Mouse (Mus musculus) stomach, embryonic 15.5 days (tissue): ENCODE measurements around the gene Crlf1. TPM values are rescaled to one million over a fixed set of nuclear protein-coding genes. Genes with fewer than 3 reads are reported as not detected.
A peak's percentile ranks its signal among the peaks of the same experiment; 100 is the strongest.

Source experiments
- ATAC-seq: fragments of 200-750 bp; cut with Nextera tagmentation; 2 replicates; pipeline ENCODE4 v1.8.0; 2017; ENCODE audit warnings: low read depth, moderate number of reproducible peaks, moderate TSS enrichment; ENCODE audit not compliant: insufficient read depth, low FRiP score
- H3K27ac ChIP-seq: fragments of 300-500 bp; sonication (generic); 2 replicates; pipeline ENCODE4 v1.5.1; 2015; ENCODE audit warnings: mild to moderate bottlenecking, inconsistent platforms
- H3K27me3 ChIP-seq: fragments of 300-500 bp; sonication (generic); replicated peaks from 2 replicates; pipeline ENCODE4 v1.6.1; 2015; ENCODE audit warnings: inconsistent platforms
- H3K36me3 ChIP-seq: fragments of 300-500 bp; sonication (generic); 2 replicates; pipeline ENCODE4 v1.6.1; 2015; ENCODE audit warnings: inconsistent platforms
- H3K4me1 ChIP-seq: fragments of 300-500 bp; sonication (generic); 2 replicates; pipeline ENCODE4 v1.6.1; 2015; ENCODE audit warnings: inconsistent platforms
- H3K4me2 ChIP-seq: fragments of 300-500 bp; sonication (generic); 2 replicates; pipeline ENCODE4 v1.6.1; 2015; ENCODE audit warnings: mild to moderate bottlenecking, inconsistent platforms
- H3K4me3 ChIP-seq: fragments of 300-500 bp; sonication (generic); replicated peaks from 2 replicates; pipeline ENCODE4 v1.5.1; 2015; ENCODE audit warnings: inconsistent platforms
- H3K9ac ChIP-seq: fragments of 300-500 bp; sonication (generic); 2 replicates; pipeline ENCODE4 v1.6.1; 2015; ENCODE audit warnings: inconsistent platforms
- H3K9me3 ChIP-seq: fragments of 300-500 bp; sonication (generic); 2 replicates; pipeline ENCODE4 v1.6.1; 2016; ENCODE audit warnings: inconsistent platforms
- WGBS: fragments of 180-500 bp; shearing (Covaris S2); methylation state at CpG from one replicate; pipeline ENCODE4 v1.1.7; 2015; 5-methylcytosine and 5-hydroxymethylcytosine counted together
- polyA plus RNA-seq: library from polyadenylated mRNA; unstranded; fragments of >200 nt; fragmentation: Nextera tagmentation; extraction: Ambion mirVana; gene quantifications from 2 replicates; pipeline ENCODE4 v1.2.1, GENCODE M21; 2015

Gene Crlf1
- polyA plus RNA-seq, 1 experiment from 2014 or later = 4.1 TPM

DNA sequence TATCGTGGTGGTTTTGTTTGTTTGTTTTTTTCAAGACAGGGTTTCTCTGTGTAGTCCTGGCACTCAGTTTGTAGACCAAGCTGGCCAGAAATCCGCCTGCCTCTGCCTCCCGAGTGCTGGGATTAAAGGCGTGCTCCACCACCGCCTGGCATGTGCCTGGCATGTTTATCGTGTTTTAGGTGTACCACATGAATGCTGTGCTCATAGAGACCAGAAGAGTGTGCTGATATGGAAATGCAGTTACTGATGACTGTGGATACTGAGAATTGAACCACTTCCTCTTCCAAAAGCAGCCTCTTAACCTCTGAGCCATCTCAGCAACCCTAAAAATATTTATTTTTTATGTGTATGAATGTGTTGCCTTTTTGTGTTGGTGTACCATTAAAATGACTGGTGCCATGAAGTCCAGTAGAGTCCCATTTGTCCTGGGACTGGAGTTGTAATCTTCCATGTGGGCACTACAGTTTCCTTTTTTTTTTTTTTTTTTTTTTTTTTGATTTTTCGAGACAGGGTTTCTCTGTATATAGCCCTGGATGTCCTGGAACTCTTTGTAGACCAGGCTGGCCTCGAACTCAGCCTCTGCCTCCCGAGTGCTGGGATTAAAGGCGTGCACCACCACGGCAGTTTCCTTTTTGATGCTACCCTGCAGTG, 19.4 kb downstream of the Crlf1 start:
- H3K27ac ChIP-seq = no peak overlapping the region
- H3K36me3 ChIP-seq = peaks cover 26% of the 10 kb centered on the region
- no peaks in the 10 kb centered on the region for H3K9me3 ChIP-seq
- no peaks in the 10 kb centered on the region for H3K27me3 ChIP-seq
- no peak overlapping the region for H3K9ac ChIP-seq
- H3K4me2 ChIP-seq = no peak overlapping the region
- 94% methylated on average over 11 of the region's 11 CpGs for WGBS
- peaks cover 25% of the 10 kb centered on the region for H3K4me1 ChIP-seq
- no peak for ATAC-seq
- no peak overlapping the region for H3K4me3 ChIP-seq

DNA sequence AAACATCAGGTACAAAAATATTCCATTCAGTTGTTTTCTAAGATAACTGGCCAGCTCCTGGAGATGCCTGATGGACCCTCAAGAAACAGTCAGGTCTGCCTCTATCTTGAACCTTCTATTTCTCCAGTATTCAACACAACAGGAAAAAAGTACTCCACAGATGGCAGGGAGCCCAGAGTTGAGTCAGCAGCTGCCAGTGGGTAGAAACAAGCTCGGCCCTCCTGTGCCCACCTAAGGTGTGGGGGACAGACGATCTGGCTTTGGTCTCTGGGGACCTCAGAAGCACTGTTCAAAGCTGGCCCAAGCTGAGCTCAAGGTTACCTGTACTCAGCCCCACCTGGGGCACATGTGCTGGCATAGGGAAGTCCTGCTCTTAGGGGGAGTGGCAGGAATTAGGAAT, 20.5 kb downstream of the Crlf1 start:
- Histone ChIP-seq H3K9ac (no peak overlapping the region), H3K36me3 (peaks cover 19% of the 10 kb centered on the region), H3K4me2 (no peak overlapping the region), H3K27ac (no peak overlapping the region), H3K4me1 (peaks cover 22% of the 10 kb centered on the region), H3K4me3 (no peak overlapping the region), H3K27me3 (no peaks in the 10 kb centered on the region), H3K9me3 (no peaks in the 10 kb centered on the region)
- 62% methylated on average over 2 of the region's 2 CpGs for WGBS
- no peak for ATAC-seq

DNA sequence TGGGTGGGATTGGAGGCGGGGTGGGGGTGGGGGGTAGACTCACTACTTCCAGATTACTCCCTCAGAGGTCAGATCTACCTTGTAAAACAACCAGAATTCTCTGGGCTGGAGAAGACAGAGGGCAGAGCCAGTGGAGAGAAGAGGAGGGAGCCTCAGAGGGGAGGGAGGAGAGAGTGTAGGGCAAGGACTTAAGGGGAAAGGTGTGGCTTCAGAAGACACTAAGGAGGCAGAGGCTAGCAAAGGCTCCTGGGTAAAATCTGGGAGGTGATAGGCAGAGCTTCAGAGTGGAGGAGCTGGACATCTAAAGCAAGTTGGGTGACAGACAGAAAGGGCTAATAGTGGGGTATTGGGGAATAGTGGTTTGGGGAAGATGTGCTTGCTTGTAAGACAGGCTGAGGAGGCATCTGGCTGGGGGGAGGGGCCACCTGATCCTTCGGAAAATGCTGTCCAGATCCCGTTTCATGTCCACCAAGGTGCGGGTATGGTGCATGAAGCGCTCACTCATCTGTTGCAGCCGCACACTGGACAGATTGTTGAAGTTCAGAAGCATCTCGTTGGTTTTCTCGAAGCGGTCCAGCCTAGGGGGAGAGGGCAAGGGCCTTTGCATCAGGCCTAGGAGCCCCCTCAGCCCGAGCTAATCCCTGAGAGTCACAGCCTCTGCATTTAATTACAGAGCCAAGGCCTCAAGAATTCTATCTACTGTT, 25.1 kb downstream of the Crlf1 start:
- no peak overlapping the region for H3K4me3 ChIP-seq
- H3K4me2 ChIP-seq = no peak overlapping the region
- peaks cover 13% of the 10 kb centered on the region; the same call in 1 of the 2 replicates for H3K36me3 ChIP-seq
- no peak overlapping the region for H3K27ac ChIP-seq
- 71% methylated on average over 10 of the region's 10 CpGs for WGBS
- no peaks in the 10 kb centered on the region for H3K27me3 ChIP-seq
- ATAC-seq = no peak
- no peak overlapping the region for H3K9ac ChIP-seq
- 0 out of 2 replicates have a peak, but pooled peaks cover 8% of the 10 kb centered on the region for H3K4me1 ChIP-seq
- H3K9me3 ChIP-seq = no peaks in the 10 kb centered on the region

DNA sequence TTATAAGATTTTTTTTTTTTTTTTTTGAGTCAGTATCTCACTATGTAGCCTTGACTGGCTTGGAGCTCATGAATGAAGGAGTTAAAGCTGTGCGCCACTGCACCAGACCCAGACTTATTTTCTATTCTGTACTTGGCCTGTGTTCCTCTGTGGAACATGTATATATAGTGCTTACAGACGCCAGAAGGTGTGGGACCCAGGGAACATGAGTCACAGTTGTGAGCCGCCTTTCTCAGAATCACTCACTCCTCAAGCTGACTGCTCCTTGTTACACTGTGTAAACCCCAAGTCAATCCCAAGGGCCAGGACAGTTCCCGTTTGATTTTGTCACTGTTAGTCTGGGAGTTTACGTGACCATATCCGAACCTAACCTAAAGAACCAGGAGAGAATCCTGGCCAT, 26.1 kb downstream of the Crlf1 start:
- peaks cover 12% of the 10 kb centered on the region for H3K4me1 ChIP-seq
- no peaks in the 10 kb centered on the region for H3K9me3 ChIP-seq
- H3K9ac ChIP-seq = no peak overlapping the region
- WGBS = 87% methylated on average over 6 of the region's 6 CpGs
- no peak for ATAC-seq
- 0 out of 2 replicates have a peak, but pooled peaks cover 9% of the 10 kb centered on the region for H3K36me3 ChIP-seq
- no peaks in the 10 kb centered on the region for H3K27me3 ChIP-seq
- no peak overlapping the region for H3K4me3 ChIP-seq
- no peak overlapping the region for H3K27ac ChIP-seq
- no peak overlapping the region for H3K4me2 ChIP-seq

DNA sequence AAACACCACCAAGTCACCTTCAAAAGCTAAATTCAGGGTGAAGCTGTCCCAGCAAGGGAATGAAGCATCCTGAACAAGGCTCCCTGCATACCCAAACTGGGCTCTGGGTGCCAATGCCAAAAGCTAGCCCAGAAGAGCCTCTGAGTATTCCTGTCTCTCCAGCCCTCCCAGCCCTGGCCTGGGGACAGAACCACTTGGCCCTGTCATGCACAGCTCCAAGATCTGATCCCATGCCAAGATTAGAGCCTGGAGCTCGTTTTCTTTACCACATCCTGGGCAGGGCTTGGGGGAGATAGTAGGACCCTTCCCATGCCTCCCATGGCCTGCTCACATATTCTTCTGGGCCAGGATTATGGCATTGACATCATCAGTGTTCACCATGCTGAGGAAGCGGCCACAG, 26.6 kb downstream of the Crlf1 start:
- H3K9ac ChIP-seq = no peak overlapping the region
- 65% methylated on average over 2 of the region's 2 CpGs for WGBS
- H3K4me2 ChIP-seq = no peak overlapping the region
- no peak for ATAC-seq
- no peak overlapping the region for H3K4me3 ChIP-seq
- no peaks in the 10 kb centered on the region for H3K27me3 ChIP-seq
- no peaks in the 10 kb centered on the region for H3K9me3 ChIP-seq
- 0 out of 2 replicates have a peak, but pooled peaks cover 9% of the 10 kb centered on the region for H3K36me3 ChIP-seq
- peaks cover 12% of the 10 kb centered on the region for H3K4me1 ChIP-seq
- no peak overlapping the region for H3K27ac ChIP-seq

DNA sequence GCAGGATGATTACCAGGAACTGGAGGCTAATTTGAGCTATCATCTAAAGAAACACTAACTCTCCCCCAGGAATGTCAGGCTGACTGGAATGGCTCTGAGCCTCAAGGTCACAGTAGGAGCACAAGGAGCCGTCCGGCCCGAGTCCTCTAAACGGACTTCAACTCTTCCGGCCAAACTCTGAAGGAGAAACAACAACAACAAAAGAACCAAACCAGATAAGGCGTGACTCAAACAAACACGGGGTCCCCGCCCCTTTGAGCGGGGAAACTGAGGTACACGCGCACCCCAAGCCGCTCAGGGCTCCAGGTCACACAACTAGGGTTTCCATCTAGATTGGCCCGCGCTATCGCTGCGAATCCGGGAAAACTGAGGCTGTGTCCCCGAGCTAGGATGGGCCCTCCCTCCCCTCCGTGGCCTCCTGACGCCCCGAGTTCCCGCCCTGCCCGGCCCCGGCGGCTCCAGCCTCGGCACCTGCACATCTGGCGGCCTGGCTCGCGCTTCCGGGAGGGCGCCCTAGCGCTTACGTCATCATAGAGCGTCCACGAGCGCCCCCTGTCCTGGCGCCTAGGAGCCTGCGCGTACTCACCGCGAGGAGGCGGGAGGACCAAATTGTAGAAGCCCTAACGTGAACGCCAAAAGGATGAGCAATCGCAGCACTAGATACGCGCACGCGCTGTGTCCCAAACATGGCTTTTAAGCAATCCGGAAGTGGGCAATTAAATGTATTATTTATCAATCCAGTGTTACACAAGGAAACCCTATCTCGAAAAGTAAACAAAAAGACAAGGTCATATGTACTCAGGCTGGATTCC, 29.8 kb downstream of the Crlf1 start:
- Histone ChIP-seq H3K9ac (peak overlapping the region; percentile 40), H3K4me2 (peak overlapping the region; percentile 71), H3K4me1 (peaks cover 18% of the 10 kb centered on the region), H3K4me3 (peak overlapping the region; percentile 57), H3K9me3 (no peaks in the 10 kb centered on the region), H3K27ac (peak overlapping the region; percentile 91), H3K36me3 (0 out of 2 replicates have a peak, but pooled peaks cover 5% of the 10 kb centered on the region), H3K27me3 (no peaks in the 10 kb centered on the region)
- ATAC-seq = peak; percentile 80
- under 1% methylated on average over 51 of the region's 51 CpGs for WGBS

DNA sequence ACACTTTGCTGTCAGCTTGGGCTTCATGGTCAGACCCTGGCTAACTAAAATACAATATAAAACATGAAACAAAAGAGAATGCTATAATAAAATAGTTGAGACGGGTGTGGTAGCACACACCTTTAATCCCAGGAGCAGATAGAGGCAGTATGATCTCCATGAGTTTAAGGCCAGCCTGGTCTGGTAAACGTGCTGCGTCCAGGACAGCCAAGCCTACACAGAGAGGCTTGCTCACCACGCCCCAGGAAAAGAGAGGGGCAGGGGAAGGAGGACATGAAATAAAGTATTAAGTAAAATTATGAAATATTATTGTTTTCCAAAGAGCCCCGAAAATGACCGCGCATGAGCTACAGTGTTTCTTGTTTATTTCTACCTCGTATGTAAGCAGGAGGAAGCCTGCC, 34.2 kb downstream of the Crlf1 start:
- WGBS = 2% methylated on average over 8 of the region's 8 CpGs
- peak overlapping the region; percentile 68 for H3K4me2 ChIP-seq

DNA sequence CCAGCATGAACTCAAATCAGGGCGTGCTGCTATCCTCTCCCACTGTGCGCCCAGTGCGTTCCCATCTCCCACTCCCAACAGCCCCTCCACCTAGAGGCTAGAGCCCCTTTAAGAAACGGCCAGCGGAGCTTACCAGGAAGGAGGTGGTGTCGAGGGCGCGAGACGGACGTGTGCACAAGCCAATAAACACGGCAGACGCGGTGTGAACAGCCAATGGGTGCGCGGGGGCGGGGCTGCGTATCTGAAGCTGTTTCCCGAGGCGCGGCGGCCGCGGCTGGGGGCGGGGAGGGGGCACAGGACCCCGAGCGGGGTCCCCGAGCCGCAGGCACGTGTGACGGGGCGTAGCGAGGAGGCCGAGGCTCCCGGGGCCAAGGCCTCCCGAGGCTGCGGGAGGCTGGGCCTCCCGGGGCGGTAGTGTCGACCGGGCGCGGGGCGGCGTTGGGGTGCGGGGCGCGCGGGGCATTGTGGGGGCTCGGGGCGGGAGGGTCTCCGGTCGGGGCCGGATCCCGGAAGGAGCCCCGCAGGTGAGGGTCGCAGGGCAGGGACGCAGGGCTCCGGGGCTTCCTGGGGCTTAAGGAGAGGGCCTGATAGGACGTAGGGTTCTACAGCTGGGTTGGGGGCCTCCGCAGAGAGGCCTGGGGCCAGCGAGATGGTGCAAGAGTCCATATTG, 34.7 kb downstream of the Crlf1 start, which contains the start of the genes Fkbp8 and Kxd1:
Gene Fkbp8 (plus strand): TSS at position 213 of the 670 bp plus-strand sequence.
Gene Kxd1 (minus strand): TSS at position 445 of the 670 bp plus-strand sequence.
- H3K4me1 ChIP-seq = peaks cover 25% of the 10 kb centered on the region
- no peaks in the 10 kb centered on the region for H3K27me3 ChIP-seq
- H3K9me3 ChIP-seq = no peaks in the 10 kb centered on the region
- H3K4me2 ChIP-seq = peak within 1 kb of the TSS; percentile 68
- peak within 1 kb of the TSS; percentile 90 for H3K27ac ChIP-seq
- ATAC-seq = peak; percentile 89
- peak within 1 kb of the TSS; percentile 92 for H3K9ac ChIP-seq
- WGBS = under 1% methylated on average over 61 of the region's 61 CpGs
- peaks cover 20% of the 10 kb centered on the region for H3K36me3 ChIP-seq
- peak within 1 kb of the TSS; percentile 89 for H3K4me3 ChIP-seq

More for the DNA sequence above, 34.2 kb downstream of the Crlf1 start:
- peak overlapping the region; percentile 92; the same call in 1 of the 2 replicates for H3K9ac ChIP-seq
- peaks cover 29% of the 10 kb centered on the region for H3K4me1 ChIP-seq
- H3K4me3 ChIP-seq = peak overlapping the region; percentile 89
- peaks cover 14% of the 10 kb centered on the region for H3K36me3 ChIP-seq
- H3K9me3 ChIP-seq = no peaks in the 10 kb centered on the region
- H3K27ac ChIP-seq = peak overlapping the region; percentile 90
- no peak for ATAC-seq
- no peaks in the 10 kb centered on the region for H3K27me3 ChIP-seq

DNA sequence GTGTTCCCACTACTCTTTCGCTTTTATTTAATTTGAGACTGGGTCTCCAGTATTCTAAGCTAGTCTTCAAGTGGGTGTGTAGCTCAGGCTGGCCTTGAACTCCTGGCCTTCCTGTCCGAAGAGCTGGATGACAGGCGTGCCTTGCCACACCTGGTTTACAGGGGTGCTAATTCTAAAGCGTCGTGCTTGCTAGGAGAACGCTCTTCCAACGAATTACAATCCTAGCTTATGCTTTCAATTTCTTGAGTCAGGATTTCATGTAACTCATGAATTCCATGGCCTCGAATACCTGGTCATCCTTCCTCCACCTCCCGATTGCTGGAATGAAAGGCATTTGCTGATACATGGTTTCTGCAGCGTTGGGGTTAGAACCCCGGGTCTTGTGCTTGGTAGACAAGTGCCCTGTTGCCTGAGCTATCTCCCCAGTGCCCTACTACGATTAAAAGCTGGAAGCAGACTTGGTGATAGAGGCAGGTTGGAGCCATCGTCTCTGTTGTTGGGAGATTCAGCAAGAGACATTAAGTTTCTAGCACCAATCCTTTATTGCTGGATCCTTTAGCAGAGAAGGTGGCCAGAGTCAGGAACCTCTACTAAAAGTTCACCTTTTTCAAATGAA, 35.3 kb downstream of the Crlf1 start:
- peaks cover 25% of the 10 kb centered on the region for H3K36me3 ChIP-seq
- peak overlapping the region; percentile 68 for H3K4me2 ChIP-seq
- H3K27ac ChIP-seq = peak overlapping the region; percentile 90
- no peak for ATAC-seq
- H3K4me1 ChIP-seq = peaks cover 24% of the 10 kb centered on the region
- no peaks in the 10 kb centered on the region for H3K27me3 ChIP-seq
- WGBS = 23% methylated on average over 13 of the region's 13 CpGs
- no peaks in the 10 kb centered on the region for H3K9me3 ChIP-seq
- peak overlapping the region; percentile 89 for H3K4me3 ChIP-seq
- H3K9ac ChIP-seq = peak overlapping the region; percentile 92

DNA sequence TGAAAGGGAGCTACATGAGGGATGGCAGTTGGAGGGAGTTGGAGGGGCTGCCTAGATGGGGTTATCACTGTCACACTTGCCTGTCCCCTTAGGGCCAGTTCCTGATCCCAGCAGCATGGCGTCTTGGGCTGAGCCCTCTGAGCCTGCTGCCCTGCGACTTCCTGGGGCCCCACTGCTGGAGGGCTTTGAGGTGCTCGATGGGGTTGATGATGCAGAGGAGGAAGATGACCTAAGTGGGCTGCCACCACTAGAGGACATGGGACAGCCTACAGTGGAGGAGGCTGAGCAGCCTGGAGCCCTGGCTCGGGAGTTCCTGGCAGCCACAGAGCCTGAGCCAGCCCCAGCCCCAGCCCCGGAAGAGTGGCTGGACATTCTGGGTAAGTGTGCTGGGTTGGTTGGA, 36.3 kb downstream of the Crlf1 start:
- Histone ChIP-seq H3K9me3 (no peaks in the 10 kb centered on the region), H3K4me2 (peak overlapping the region; percentile 10; the same call in 1 of the 2 replicates), H3K27me3 (no peaks in the 10 kb centered on the region), H3K4me1 (peaks cover 19% of the 10 kb centered on the region; the same call in 1 of the 2 replicates), H3K36me3 (peaks cover 32% of the 10 kb centered on the region), H3K9ac (no peak overlapping the region), H3K4me3 (no peak overlapping the region; the same call in 1 of the 2 replicates), H3K27ac (no peak overlapping the region)
- no peak for ATAC-seq
- 79% methylated on average over 5 of the region's 5 CpGs for WGBS

DNA sequence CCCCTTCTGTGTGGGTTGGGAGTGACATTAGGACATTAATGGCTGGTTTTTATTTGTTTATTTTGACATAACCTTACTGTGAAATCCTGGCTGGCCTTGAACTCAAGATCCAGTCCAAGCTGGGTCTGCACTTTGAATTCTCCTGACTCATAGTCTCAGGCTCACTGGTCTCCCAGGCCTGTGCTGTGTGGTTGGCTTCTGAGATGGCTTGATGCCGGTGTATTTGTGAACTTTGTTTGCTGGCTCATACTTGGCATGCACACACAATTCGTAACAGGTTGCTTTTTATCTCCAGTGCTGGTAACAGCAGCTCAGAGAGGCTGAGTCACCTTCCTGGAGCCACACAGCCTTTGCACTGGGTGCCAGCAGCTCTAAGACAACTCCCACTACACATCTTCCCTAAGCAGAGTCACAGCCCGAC, 36.8 kb downstream of the Crlf1 start:
- Histone ChIP-seq H3K9ac (no peak overlapping the region), H3K4me2 (no peak overlapping the region), H3K4me1 (peaks cover 19% of the 10 kb centered on the region; the same call in 1 of the 2 replicates), H3K4me3 (no peak overlapping the region), H3K27ac (no peak overlapping the region), H3K36me3 (peaks cover 36% of the 10 kb centered on the region), H3K9me3 (no peaks in the 10 kb centered on the region), H3K27me3 (no peaks in the 10 kb centered on the region)
- no peak for ATAC-seq
- WGBS = 91% methylated on average over 3 of the region's 3 CpGs
